Mouse (Mus musculus) heart, postnatal 0 days (tissue): ENCODE data around the gene Hsdl1.

Source experiments
- CTCF ChIP-seq: IDR thresholded peaks from 2 replicates; pipeline ENCODE4 v1.5.1; 2016; ENCODE audit warnings: antibody characterized with exemption, control low read depth, low read depth
- EP300 ChIP-seq: IDR thresholded peaks from 2 replicates; pipeline ENCODE4 v1.6.1; 2016; ENCODE audit warnings: antibody characterized with exemption, low read depth

- TF ChIP-seq EP300 = no peak
- TF ChIP-seq CTCF = no peak
These were observed 6.0 kb downstream of the Hsdl1 start for GRCm38 (mm10) chr8:119568951-119569350.
